Mouse (Mus musculus) monocyte, adult 59 days (primary cell): ENCODE measurements around the gene Olfr785. TPM values are rescaled to one million over a fixed set of nuclear protein-coding genes. Genes with fewer than 3 reads are reported as not detected.

Experiments used
- total RNA-seq, 2 experiments: library from RNA; stranded (reverse); gene quantifications; one replicate each; pipeline ENCODE4 v1.2.4; 2023

Gene Olfr785
- total RNA-seq: not detected

DNA sequence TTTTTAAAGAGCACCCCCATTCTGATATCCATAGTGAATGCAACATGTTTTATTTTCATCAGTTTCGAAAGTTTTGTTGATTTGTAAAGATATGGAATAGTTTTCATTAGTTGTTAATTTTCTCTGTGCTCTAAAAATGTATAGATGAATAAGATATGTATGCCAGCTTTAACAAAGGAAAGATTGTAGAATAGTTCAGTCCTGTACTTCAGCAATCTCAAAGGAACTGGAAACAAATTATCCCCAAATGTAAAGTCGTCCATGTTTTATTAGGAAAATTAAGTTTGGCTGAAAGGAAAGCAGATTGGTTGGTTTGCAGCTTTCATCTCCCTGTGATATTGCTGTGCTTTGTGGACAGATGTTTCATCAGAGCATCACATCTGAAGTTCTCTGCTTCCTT lies at the start of gene Olfr785:
Gene Olfr785 (plus strand): TSS at position 301 of the 400 bp plus-strand sequence.

DNA sequence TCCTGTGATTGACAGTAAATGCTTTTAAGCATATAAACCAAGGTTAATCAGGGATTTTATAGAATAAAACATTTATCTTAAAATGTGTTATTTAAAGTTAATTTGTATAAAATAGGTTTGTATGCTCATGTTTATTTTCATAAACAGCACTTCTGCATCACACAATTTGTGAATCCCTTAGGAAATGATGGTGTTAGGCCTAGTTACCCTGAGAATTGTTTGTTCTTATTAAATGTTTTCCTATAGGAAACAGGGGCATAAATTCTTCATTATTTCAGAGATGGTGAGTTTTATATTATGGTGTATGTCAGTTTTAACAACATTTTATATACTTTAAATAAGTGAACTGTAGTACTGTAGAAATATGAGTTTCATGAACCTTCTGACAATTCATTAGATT lies 21.4 kb upstream of the Olfr785 start, which contains the start of gene Olfr784:
Gene Olfr784 (plus strand): TSS at position 301 of the 400 bp plus-strand sequence.

DNA sequence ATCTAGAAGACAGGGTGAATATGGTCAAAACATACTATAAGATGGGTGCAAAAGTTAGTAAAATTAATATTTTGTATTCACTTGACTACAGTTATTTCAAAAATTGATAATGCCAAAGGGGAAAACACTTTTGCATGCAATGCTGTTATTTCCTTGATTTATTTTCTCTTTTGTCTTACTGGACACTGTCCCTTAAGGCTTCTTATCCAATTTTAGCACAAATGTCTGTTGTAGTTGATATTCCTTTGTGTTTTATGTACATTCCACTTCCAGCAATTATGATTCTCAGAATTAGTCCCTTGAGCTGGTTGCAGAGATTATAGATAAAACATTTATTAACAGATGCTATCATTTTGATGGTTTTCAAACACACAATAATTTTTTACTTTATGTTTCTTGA lies 21.8 kb downstream of the Olfr785 start, which contains the start of gene Olfr786:
Gene Olfr786 (plus strand): TSS at position 301 of the 400 bp plus-strand sequence.

Other genes with a start within 250 kb of the Olfr785 start
- not detected for gene Olfr771, start 240.7 kb upstream of the Olfr785 start, total RNA-seq
- gene Olfr772, start 227.5 kb upstream of the Olfr785 start, total RNA-seq: not detected
- not detected for gene Olfr773, start 218.0 kb upstream of the Olfr785 start, total RNA-seq
- gene Olfr774, start 169.2 kb upstream of the Olfr785 start, total RNA-seq: not detected
- not detected for gene Olfr775, start 157.0 kb upstream of the Olfr785 start, total RNA-seq
- not detected for gene Olfr776, start 146.3 kb upstream of the Olfr785 start, total RNA-seq
- not detected for gene Olfr777, start 133.9 kb upstream of the Olfr785 start, total RNA-seq
- not detected for gene Olfr780, start 87.3 kb upstream of the Olfr785 start, total RNA-seq
- gene Olfr781, start 76.6 kb upstream of the Olfr785 start, total RNA-seq: not detected
- gene Olfr782, start 56.6 kb upstream of the Olfr785 start, total RNA-seq: not detected
- not detected for gene Olfr784, start 21.3 kb upstream of the Olfr785 start, total RNA-seq
- gene Olfr786, start 21.9 kb downstream of the Olfr785 start, total RNA-seq: not detected
- not detected for gene Olfr787, start 56.4 kb downstream of the Olfr785 start, total RNA-seq
- gene Olfr788, start 65.6 kb downstream of the Olfr785 start, total RNA-seq: not detected
- gene Olfr789, start 79.3 kb downstream of the Olfr785 start, total RNA-seq: not detected
- gene Olfr790, start 93.1 kb downstream of the Olfr785 start, total RNA-seq: not detected
- not detected for gene Olfr791, start 116.4 kb downstream of the Olfr785 start, total RNA-seq
- not detected for gene Olfr792, start 133.7 kb downstream of the Olfr785 start, total RNA-seq
- gene Olfr794, start 162.2 kb downstream of the Olfr785 start, total RNA-seq: not detected
- gene Olfr796, start 207.1 kb downstream of the Olfr785 start, total RNA-seq: not detected
- not detected for gene Olfr798, start 222.5 kb downstream of the Olfr785 start, total RNA-seq
- not detected for gene Olfr799, start 232.1 kb downstream of the Olfr785 start, total RNA-seq